Mouse (Mus musculus): ENCODE results near the gene Tm6sf2.

DNA sequence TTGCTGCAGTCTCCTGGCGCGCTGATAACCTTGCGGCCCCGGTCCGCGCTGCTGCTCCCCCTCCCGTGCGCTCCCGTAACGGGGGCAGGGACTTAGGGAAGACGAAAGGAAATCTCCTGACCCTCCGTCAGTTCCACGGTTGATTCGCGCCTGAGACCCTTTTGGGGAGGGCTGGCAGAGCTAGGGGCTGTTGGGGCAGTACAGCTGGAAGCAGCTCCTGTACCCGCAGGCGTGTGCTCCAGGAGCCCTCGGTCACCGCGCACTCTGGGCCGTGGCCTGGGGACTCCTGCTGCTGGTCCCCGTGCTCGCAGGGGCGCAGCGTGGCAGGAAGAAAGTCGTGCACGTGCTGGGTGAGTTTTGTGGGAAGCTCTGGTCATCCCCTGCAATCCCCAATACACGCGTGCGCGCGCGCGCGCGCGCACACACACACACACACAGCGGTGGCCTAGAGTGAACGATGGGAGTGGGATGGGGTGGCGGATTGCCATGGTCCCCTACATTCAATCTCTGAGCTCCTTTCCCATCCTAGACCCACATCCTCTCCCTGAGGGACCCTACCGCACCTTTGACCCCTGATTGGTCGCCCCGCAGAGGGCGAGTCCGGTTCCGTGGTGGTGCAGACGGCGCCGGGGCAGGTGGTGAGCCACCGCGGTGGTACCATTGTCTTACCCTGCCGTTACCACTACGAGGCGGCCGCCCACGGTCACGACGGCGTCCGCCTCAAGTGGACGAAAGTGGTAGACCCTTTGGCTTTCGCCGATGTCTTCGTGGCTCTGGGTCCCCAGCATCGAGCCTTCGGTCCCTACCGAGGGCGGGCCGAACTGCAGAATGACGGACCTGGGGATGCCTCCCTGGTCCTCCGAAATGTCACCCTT, 11.7 kb downstream of the Tm6sf2 start:
- TF ChIP-seq GATA1 (IDR thresholded peaks at IDR 0.05; ENCODE audit: borderline replicate concordance, low read length), result no peak
- no peak for TF ChIP-seq FLI1 (IDR thresholded peaks at IDR 0.05; ENCODE audit: low read length)
